Mouse (Mus musculus): ENCODE measurements at regions not wholly inside any gene's neighbourhood (a gene's known extent, or its start where the extent isn't known, plus 50 kb on each side); places are given as distances from the start of the nearest gene placed in this dataset.

- no peak for ATAC-seq (replicated peaks in 1 of 2; ENCODE audit: insufficient read depth in 1 of 2, low FRiP score in 2 of 2, low TSS enrichment in 1 of 2, low read depth in 1 of 2, poor library complexity in 2 of 2, severe bottlenecking in 2 of 2)
Observed at GRCm38 (mm10) chr10:117896911-117897643, 51.2 kb upstream of the Rap1b start.

GRCm38 (mm10) chr10:117897766-117898165 lies 51.9 kb upstream of the Rap1b start:
- ATAC-seq (replicated peaks in 1 of 2; ENCODE audit: insufficient read depth in 1 of 2, low FRiP score in 2 of 2, low TSS enrichment in 1 of 2, low read depth in 1 of 2, poor library complexity in 2 of 2, severe bottlenecking in 2 of 2) = no peak

DNA sequence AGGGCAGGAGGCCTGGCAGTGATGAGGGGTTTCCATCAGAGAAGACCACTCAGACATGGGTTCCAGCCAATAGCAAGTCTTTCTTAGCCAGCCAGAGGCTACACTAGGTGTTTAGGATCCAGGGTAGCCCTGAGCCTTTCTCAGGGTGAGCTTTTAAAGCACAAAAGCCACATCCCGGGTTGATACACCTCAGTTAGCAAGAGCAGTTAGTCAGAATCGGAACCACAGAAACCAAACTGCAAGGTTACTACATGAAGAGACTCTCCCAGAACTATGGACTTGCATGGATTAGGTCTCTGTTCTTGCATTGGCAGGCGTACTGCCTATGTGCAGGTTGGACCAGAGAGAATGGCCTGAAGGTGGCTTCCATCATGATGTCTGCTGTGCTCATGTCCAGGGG lies 52.6 kb upstream of the Rap1b start:
- no peak for ATAC-seq (replicated peaks in 1 of 2; ENCODE audit: insufficient read depth in 1 of 2, low FRiP score in 2 of 2, low TSS enrichment in 1 of 2, low read depth in 1 of 2, poor library complexity in 2 of 2, severe bottlenecking in 2 of 2)

DNA sequence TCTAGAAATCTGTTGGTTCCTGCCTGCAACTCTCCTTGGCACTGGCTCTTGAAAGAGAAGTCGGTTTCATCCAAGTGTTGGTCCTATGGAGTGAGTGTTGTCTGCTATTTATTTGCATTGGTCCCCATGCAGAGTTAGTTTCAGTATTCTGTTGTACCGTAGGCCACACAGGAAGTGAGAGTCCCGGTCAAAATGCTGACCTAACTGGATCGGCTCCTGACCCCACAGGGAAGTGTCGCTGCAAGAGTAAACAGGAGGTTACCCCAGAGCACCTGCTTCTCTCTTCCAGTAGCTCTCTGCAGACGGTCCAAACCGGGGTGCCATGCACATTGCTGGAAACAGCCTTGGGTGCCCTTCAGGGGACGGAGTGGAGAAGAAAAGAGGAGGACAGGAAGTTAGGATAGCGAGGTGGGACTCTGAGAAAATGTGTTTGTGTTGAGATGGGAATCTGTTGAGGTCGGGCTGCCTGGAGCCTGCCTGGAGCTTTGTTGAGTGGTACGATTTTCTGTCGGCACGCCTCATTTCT lies 53.6 kb upstream of the Rap1b start:
- ATAC-seq (replicated peaks in 1 of 2; ENCODE audit: insufficient read depth in 1 of 2, low FRiP score in 2 of 2, low TSS enrichment in 1 of 2, low read depth in 1 of 2, poor library complexity in 2 of 2, severe bottlenecking in 2 of 2) = peak; percentile 47 to 70

GRCm38 (mm10) chr10:117905666-117906266 lies 59.9 kb upstream of the Rap1b start:
- ATAC-seq (replicated peaks in 1 of 2; ENCODE audit: insufficient read depth in 1 of 2, low FRiP score in 2 of 2, low TSS enrichment in 1 of 2, low read depth in 1 of 2, poor library complexity in 2 of 2, severe bottlenecking in 2 of 2) = peak; percentile 24 to 38; a peak in 3 of 4 replicates

- peak; percentile 28 to 56; a peak in 3 of 4 replicates for ATAC-seq (replicated peaks in 1 of 2; ENCODE audit: insufficient read depth in 1 of 2, low FRiP score in 2 of 2, low TSS enrichment in 1 of 2, low read depth in 1 of 2, poor library complexity in 2 of 2, severe bottlenecking in 2 of 2)
Observed at GRCm38 (mm10) chr10:117906267-117906811, 60.5 kb upstream of the Rap1b start.

DNA sequence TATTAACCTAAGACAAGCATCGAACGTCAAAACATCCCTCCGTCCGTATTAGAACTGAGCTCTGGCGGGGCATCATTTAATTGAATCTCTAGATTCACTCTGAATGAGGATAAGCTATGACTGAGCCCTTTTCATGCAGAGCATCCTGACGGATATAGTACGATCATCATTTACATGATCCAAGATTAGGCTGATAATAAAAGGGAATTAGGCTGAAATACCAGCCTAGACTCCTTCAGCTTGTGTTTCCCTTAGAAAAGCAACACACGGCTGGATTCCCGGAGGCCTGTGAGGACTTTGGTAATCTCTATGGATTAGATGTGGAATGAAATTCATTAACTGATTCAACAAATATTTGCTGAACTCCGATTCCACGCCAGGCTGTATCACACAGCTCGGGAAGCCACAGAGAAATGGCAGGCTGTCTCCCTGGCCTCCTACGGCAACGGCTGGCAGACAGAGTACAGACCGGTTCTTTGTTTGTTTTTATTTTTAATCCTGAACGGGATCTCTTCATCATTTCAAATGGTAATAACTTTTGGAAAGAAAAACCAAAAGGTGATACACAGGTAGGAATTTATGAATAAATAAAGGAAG lies 62.3 kb upstream of the Rap1b start:
- ATAC-seq (replicated peaks in 1 of 2; ENCODE audit: insufficient read depth in 1 of 2, low FRiP score in 2 of 2, low TSS enrichment in 1 of 2, low read depth in 1 of 2, poor library complexity in 2 of 2, severe bottlenecking in 2 of 2) = no peak

- ATAC-seq (replicated peaks in 1 of 2; ENCODE audit: insufficient read depth in 1 of 2, low FRiP score in 2 of 2, low TSS enrichment in 1 of 2, low read depth in 1 of 2, poor library complexity in 2 of 2, severe bottlenecking in 2 of 2) = no peak
Observed at GRCm38 (mm10) chr10:117909155-117909554, 63.3 kb upstream of the Rap1b start.

GRCm38 (mm10) chr10:117909811-117910239 lies 64.0 kb upstream of the Rap1b start:
- no peak for ATAC-seq (replicated peaks in 1 of 2; ENCODE audit: insufficient read depth in 1 of 2, low FRiP score in 2 of 2, low TSS enrichment in 1 of 2, low read depth in 1 of 2, poor library complexity in 2 of 2, severe bottlenecking in 2 of 2)

DNA sequence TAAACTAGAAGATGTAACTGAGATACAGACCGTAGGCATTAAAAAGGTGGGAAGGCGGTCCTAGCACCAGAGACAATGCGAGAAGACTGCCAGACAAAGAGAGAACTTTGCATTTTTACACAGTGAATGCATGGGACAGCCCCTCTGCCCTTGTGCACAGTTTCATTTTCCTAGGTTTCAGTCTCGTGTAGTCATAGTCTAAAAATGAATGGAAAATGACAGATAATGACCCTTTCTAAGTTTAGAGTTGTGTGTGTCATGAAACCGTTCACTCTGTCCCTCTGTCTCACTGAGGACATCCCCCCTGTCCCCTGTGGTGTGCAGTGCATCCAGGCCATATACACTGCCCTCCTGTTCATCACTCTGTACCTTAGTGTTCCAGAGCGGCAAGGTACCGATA lies 64.6 kb upstream of the Rap1b start:
- ATAC-seq (replicated peaks in 1 of 2; ENCODE audit: insufficient read depth in 1 of 2, low FRiP score in 2 of 2, low TSS enrichment in 1 of 2, low read depth in 1 of 2, poor library complexity in 2 of 2, severe bottlenecking in 2 of 2) = no peak

GRCm38 (mm10) chr10:117915011-117915735 lies 69.3 kb upstream of the Rap1b start:
- no peak for ATAC-seq (replicated peaks in 1 of 2; ENCODE audit: insufficient read depth in 1 of 2, low FRiP score in 2 of 2, low TSS enrichment in 1 of 2, low read depth in 1 of 2, poor library complexity in 2 of 2, severe bottlenecking in 2 of 2)

- ATAC-seq (replicated peaks in 1 of 2; ENCODE audit: insufficient read depth in 1 of 2, low FRiP score in 2 of 2, low TSS enrichment in 1 of 2, low read depth in 1 of 2, poor library complexity in 2 of 2, severe bottlenecking in 2 of 2) = no peak
Observed at GRCm38 (mm10) chr10:117916280-117916679, 70.4 kb upstream of the Rap1b start.

DNA sequence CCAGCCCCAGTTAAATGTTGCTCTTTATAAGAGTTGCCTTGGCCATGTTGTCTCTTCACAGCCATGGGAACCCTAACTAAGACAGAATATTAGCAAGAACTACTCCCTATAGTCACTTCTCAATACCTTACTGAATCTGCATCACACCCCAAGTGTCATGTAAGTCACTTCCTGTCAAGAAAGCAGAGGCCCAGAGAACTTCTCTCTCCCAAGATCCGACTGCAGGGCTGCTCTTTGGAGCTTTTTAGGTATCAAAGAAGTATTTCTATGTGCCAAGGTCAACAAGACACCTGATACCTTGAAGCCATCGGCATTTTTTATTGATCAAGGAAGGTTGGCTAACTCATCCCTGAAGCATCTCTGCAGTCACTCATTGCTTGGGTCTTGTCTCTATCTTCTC lies 72.0 kb upstream of the Rap1b start:
- no peak for ATAC-seq (replicated peaks in 1 of 2; ENCODE audit: insufficient read depth in 1 of 2, low FRiP score in 2 of 2, low TSS enrichment in 1 of 2, low read depth in 1 of 2, poor library complexity in 2 of 2, severe bottlenecking in 2 of 2)

GRCm38 (mm10) chr10:117918616-117919015 lies 72.8 kb upstream of the Rap1b start:
- no peak for ATAC-seq (replicated peaks in 1 of 2; ENCODE audit: insufficient read depth in 1 of 2, low FRiP score in 2 of 2, low TSS enrichment in 1 of 2, low read depth in 1 of 2, poor library complexity in 2 of 2, severe bottlenecking in 2 of 2)

DNA sequence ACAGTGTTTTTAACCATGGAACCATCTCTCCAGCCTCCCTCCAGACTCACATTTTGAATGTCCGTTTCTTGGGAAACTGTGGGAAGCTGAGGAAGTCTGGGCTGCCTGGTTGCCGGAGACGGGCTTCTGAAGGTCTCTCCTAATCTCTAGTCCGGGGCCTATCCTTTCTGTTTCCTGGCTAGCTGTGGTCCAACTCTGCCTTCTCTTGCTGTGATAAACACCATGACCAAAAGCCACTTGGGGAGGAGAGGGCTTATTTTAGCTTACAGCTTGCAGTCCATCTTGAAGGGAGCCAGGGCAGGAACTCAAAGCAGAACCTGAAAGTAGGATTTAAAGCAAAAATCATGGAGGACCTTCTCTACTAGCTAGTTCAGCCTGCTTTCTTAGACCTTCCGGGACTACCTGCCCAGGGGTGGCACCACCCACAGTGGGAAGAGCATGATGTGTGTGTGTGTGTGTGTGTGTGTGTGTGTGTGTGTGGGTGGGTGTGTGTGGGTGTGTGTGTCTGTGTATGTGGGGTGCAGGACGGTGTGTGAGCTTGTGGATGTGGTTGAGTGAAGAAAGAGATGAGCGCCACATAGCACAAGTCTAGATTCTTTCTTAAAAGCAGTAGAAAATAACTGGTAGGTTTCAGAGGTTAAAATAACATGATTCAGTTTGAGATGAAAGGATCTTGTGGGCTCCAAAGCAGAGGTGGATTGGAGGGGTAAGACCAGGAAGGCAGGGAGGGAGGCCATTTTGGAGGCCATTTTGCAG lies 73.5 kb upstream of the Rap1b start:
- no peak for ATAC-seq (replicated peaks in 1 of 2; ENCODE audit: insufficient read depth in 1 of 2, low FRiP score in 2 of 2, low TSS enrichment in 1 of 2, low read depth in 1 of 2, poor library complexity in 2 of 2, severe bottlenecking in 2 of 2)

DNA sequence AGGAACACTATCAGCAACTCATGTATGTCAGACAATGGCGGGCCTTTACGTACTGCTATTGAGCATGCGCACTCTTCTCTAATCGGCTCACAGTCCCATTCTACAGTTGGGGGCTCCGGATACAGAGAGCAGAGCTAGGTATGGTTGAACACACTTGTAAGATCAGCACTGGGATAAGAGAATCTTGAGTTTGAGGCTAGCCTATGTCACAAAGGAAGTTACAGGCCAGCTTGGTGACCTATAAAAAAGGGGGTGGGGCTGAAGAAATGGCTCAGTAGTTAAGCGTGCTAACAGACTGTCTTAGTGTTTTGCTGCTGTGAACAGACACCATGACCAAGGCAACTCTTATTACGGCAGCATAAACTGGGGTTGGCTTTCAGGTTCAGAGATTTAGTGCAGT lies 79.4 kb upstream of the Rap1b start:
- ATAC-seq (replicated peaks in 1 of 2; ENCODE audit: insufficient read depth in 1 of 2, low FRiP score in 2 of 2, low TSS enrichment in 1 of 2, low read depth in 1 of 2, poor library complexity in 2 of 2, severe bottlenecking in 2 of 2) = no peak
